Mouse (Mus musculus): ENCODE measurements around the gene Cnih3.

DNA sequence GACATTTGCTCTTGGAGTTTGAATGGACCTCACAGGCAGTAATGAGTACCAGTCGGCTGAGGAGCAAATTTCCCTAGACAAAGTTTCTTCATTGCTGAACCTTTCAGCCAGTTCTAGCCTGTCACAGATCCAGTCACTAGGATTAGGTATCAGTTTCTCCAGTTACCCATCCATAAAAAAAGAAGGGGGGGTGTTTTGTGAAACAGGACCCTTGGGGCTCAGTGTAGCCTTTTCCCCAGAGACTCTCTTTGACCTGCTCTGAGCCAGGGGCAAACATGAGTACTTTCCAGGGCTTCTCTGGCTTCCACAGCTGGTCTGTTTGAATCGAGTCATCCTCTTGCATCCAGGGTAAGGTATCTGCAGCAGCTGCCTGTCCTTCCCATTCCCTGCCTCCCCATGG, 5.4 kb downstream of the Cnih3 start:
- TF ChIP-seq POLR2AphosphoS2 (IDR thresholded peaks at IDR 0.05; ENCODE audit: insufficient read length, low read depth) (no peak), MAX (IDR thresholded peaks at IDR 0.05; ENCODE audit: low read depth) (no peak), POLR2A (IDR thresholded peaks at IDR 0.05; ENCODE audit: insufficient read length, low read depth) (no peak), TCF12 (IDR thresholded peaks at IDR 0.05; ENCODE audit: insufficient read depth, poor library complexity, severe bottlenecking) (no peak), USF1 (IDR thresholded peaks at IDR 0.05; ENCODE audit: low read depth) (no peak), CEBPB (IDR thresholded peaks at IDR 0.05; ENCODE audit: insufficient read depth, poor library complexity, severe bottlenecking) (no peak), E2F4 (IDR thresholded peaks at IDR 0.05; ENCODE audit: insufficient read depth) (no peak), MYOG (IDR thresholded peaks at IDR 0.05; ENCODE audit: control insufficient read depth in 1 of 3, insufficient read depth in 1 of 3, insufficient read length in 2 of 3, low read depth in 2 of 3) (no peak), SRF (IDR thresholded peaks at IDR 0.05; ENCODE audit: control insufficient read depth, insufficient read length, low read depth) (no peak), MYOD1 (IDR thresholded peaks at IDR 0.05; ENCODE audit: control insufficient read depth in 1 of 3, insufficient read length in 2 of 3, low read depth in 2 of 3) (no peak), REST (IDR thresholded peaks at IDR 0.05; ENCODE audit: insufficient read depth, insufficient read length) (no peak)
